Mouse (Mus musculus) E14TG2a.4 (cell line): ENCODE data around the gene Tcte2.

Experiments used
- CTCF ChIP-seq: conservative IDR thresholded peaks from 2 replicates; pipeline ENCODE4 v1.5.1; 2014; ENCODE audit warnings: low read length
- NANOG ChIP-seq: IDR thresholded peaks from 2 replicates; pipeline ENCODE4 v1.6.1; 2014; ENCODE audit warnings: borderline replicate concordance, low read length, mixed read lengths

GRCm38 (mm10) chr17:13697646-13698045, 64.0 kb downstream of the Tcte2 start:
- TF ChIP-seq CTCF (no peak), NANOG (no peak)
